Mouse (Mus musculus) bone marrow macrophage, adult 2 months (primary cell): ENCODE data around the gene Tnni3k. TPM values are rescaled to one million over a fixed set of nuclear protein-coding genes. Genes with fewer than 3 reads are reported as not detected.

Experiments used
- H3K27ac ChIP-seq: 2 replicates; pipeline ENCODE4 v1.5.1; 2012; ENCODE audit warnings: low read depth, low read length; ENCODE audit not compliant: insufficient read depth
- H3K4me1 ChIP-seq: 2 replicates; pipeline ENCODE4 v1.6.1; 2012; ENCODE audit warnings: low read length; ENCODE audit not compliant: control insufficient read depth, insufficient read depth
- H3K4me3 ChIP-seq: 2 replicates; pipeline ENCODE4 v1.5.1; 2012; ENCODE audit warnings: mild to moderate bottlenecking, low read length, moderate library complexity; ENCODE audit not compliant: insufficient read depth
- CTCF ChIP-seq: IDR thresholded peaks from 2 replicates; pipeline ENCODE4 v1.5.1; 2012; ENCODE audit warnings: low read depth, mild to moderate bottlenecking, low read length, moderate library complexity
- POLR2A ChIP-seq: IDR thresholded peaks from 2 replicates; pipeline ENCODE4 v1.6.1; 2012; ENCODE audit warnings: mild to moderate bottlenecking, low read depth, low read length, borderline replicate concordance
- polyA plus RNA-seq: library from polyadenylated mRNA; stranded (reverse); fragments of >200 nt; gene quantifications from 2 replicates; pipeline ENCODE4 v1.2.4, GENCODE M21; 2012; ENCODE audit not compliant: missing spikeins, insufficient read depth, insufficient read length

The Tnni3k gene
- polyA plus RNA-seq, 1 experiment: not detected

- H3K27ac ChIP-seq: 0 out of 2 replicates have a peak overlapping the region, but pooled peaks have one; percentile 19
- H3K4me3 ChIP-seq: no peak overlapping the region
Measured at GRCm38 (mm10) chr3:154885452-154885851, 169.8 kb downstream of the Tnni3k start.

DNA sequence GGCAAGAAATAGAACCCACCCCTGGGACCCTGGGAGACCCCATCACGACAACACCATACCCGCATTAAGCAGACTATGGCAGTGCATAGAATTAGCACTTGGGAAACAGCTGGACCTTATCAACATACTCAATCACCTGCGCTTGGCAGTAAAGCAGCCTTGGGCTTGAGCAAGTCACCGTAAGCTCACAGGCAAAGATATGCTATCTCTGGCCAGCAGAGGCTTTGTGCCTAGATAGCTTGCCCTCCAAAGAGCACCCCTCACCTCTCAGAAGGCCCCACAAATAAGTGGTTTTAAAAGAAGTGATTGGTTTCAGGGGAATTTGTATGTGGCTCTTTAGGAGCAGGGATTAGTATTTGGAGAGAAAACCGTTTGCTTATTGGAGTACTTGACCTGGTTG, 170.2 kb downstream of the Tnni3k start:
- Histone ChIP-seq H3K27ac (0 out of 2 replicates have a peak overlapping the region, but pooled peaks have one; percentile 19), H3K4me1 (peaks cover 46% of the 10 kb centered on the region), H3K4me3 (no peak overlapping the region)
- no peak for TF ChIP-seq POLR2A
- no peak for TF ChIP-seq CTCF

More at GRCm38 (mm10) chr3:154885452-154885851, 169.8 kb downstream of the Tnni3k start:
- TF ChIP-seq POLR2A (no peak), CTCF (no peak)
- peaks cover 43% of the 10 kb centered on the region for H3K4me1 ChIP-seq

DNA sequence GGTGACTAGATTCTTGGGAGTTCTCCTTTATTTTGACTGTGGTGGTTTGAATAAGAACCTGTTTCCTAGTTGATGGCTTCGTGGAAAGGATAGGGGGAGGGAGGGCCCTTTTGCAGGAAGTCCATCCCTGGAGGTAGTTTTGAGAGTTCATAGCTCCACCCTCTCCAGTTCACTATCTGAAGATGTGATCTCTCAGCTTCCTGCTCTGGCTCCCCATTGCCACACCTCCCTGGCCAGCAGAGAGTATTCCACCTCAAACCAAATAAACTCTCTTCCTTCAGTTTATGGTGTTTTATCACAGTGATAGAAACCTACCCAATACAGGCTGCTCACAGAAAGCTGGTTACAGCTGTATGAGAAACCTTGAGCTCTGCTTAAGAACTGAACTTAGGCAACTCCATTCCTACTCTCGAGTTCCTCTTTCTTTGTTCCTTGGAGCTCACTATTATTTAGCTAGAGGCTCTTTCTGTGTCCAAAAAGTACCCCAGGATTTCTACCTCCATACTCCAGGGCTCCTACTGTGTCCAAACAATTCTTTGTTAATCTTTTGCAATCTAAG, 173.7 kb downstream of the Tnni3k start:
- Histone ChIP-seq H3K4me1 (peaks cover 46% of the 10 kb centered on the region), H3K27ac (peak overlapping the region; percentile 44; the same call in 1 of the 2 replicates), H3K4me3 (no peak overlapping the region)
- TF ChIP-seq CTCF (no peak), POLR2A (no peak)

- TF ChIP-seq CTCF (no peak), POLR2A (no peak)
- Histone ChIP-seq H3K4me1 (peaks cover 44% of the 10 kb centered on the region), H3K27ac (no peak overlapping the region), H3K4me3 (no peak overlapping the region)
Measured at GRCm38 (mm10) chr3:154880536-154880939, 174.7 kb downstream of the Tnni3k start.

DNA sequence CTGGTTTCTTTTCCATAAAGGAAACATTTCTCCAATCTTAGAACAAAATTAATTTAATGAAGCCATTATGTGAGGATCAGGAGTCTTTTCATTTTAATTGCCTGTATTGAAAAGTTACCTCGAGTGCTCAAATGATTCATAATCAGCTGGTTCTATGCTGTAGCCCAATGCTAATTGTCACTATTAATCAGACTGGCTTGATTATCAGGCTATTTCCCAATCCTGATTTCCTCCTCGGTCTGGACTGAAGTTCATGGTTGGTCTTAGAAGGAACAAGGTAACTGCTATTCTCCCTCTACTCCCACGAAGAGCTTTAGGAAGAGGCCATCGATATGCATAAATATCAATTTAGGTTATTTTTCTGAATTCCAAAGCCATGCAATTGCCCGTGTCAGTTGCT, 175.1 kb downstream of the Tnni3k start:
- no peak for TF ChIP-seq CTCF
- TF ChIP-seq POLR2A: no peak
- Histone ChIP-seq H3K4me3 (no peak overlapping the region), H3K27ac (no peak overlapping the region), H3K4me1 (peaks cover 41% of the 10 kb centered on the region)

DNA sequence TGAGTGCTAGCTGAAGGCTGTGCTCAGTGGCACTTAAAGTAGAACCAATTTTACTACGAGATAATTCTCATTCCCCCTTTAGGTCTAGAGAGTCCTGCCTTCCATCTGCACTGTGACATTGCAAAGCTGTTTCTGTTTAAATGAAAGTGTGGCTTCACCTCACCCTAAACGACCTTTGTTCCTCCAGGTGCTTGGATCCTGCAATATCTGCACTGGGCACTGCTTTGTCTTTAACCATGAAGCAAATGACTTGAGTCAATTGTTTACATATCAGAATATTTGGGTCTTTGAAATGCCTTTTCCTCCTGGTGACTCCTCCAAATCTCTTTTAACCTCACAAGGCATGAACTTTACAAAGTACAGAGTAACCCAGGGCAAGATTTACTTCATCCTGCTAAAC, 175.7 kb downstream of the Tnni3k start:
- Histone ChIP-seq H3K4me3 (no peak overlapping the region), H3K27ac (no peak overlapping the region), H3K4me1 (peaks cover 37% of the 10 kb centered on the region)
- TF ChIP-seq CTCF (no peak), POLR2A (no peak)

DNA sequence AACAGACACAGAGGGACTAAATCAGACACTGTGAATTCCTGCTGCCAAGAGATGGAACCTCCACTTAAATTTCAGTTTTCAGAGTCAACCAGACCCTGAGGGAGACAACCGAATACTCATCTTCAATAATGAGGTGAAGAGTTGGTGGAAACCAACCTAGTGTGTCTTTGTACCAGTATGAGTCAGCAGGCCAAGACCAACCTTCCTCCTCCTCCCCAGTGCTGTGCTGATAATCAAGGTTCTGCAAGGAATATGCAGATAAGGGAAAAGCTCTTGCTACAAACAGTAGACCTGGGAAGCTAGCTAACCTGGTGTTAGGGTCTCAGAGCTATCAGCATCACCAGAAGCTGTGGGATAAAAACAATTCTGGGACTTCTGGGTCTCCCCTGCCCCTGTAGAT, 176.1 kb downstream of the Tnni3k start:
- Histone ChIP-seq H3K4me1 (peaks cover 32% of the 10 kb centered on the region), H3K27ac (no peak overlapping the region), H3K4me3 (no peak overlapping the region)
- no peak for TF ChIP-seq CTCF
- TF ChIP-seq POLR2A: no peak

GRCm38 (mm10) chr3:154868807-154869206, 186.4 kb downstream of the Tnni3k start:
- no peak overlapping the region for H3K4me3 ChIP-seq
- no peak for TF ChIP-seq CTCF
- TF ChIP-seq POLR2A: no peak
- H3K27ac ChIP-seq: no peak overlapping the region
- peaks cover 7% of the 10 kb centered on the region for H3K4me1 ChIP-seq

- TF ChIP-seq CTCF: no peak
- TF ChIP-seq POLR2A: no peak
- Histone ChIP-seq H3K27ac (no peak overlapping the region), H3K4me1 (peaks cover 4% of the 10 kb centered on the region), H3K4me3 (no peak overlapping the region)
Measured at GRCm38 (mm10) chr3:154861921-154862320, 193.3 kb downstream of the Tnni3k start.

DNA sequence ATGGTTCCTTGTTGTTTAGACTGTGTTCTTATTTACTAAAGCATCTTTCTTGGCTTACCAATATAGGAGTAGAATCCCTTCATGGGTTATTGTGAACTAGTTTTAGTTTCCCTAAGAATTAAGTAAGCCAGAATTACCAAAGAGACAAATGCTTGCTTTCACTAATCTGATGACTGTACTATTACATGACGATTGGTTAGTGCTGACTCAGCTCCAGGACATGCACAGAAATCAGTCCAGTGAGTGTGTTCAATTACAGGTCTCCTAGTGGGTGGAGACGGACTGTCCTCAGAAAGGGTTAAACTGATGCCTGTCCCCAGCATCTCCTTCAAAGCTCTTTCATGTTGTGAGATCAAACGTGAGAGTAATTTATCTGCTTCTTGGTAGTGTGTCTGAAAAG, 195.5 kb downstream of the Tnni3k start:
- Histone ChIP-seq H3K4me1 (no peaks in the 10 kb centered on the region), H3K27ac (no peak overlapping the region), H3K4me3 (no peak overlapping the region)
- TF ChIP-seq CTCF (no peak), POLR2A (no peak)
